Mouse (Mus musculus) natural killer cell, adult 2 months (primary cell): ENCODE measurements around the gene Fbxl14.

Source experiments
- DNase-seq, 2 experiments: peaks; one replicate each; pipeline ENCODE4 v3.0.0; 2022; ENCODE audit warnings: low spot score in 2 of 2

Gene Fbxl14

DNA sequence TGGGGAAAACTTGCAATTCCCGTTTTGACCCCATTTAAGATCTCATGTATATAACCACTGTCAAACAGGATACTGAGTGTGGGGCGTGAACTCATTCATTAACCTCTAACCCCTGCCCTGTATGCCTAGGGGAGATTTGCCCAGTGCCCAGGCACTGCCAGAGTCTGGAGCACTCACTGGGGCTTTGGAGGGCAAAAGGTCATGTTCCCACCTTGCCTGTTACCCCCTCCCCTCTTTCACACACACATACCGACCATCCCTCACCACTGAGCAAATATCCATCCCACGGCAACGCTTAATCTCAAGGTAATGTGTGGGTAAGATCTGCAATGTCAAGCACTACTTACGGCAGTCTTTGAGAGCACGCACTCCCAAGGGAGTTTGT, 13.2 kb downstream of the Fbxl14 start:
- no peak for DNase-seq

- no peak for DNase-seq
Observed at GRCm38 (mm10) chr6:119499271-119499670, 19.8 kb downstream of the Fbxl14 start.

GRCm38 (mm10) chr6:119500086-119500485, 20.6 kb downstream of the Fbxl14 start:
- DNase-seq, result no peak

DNA sequence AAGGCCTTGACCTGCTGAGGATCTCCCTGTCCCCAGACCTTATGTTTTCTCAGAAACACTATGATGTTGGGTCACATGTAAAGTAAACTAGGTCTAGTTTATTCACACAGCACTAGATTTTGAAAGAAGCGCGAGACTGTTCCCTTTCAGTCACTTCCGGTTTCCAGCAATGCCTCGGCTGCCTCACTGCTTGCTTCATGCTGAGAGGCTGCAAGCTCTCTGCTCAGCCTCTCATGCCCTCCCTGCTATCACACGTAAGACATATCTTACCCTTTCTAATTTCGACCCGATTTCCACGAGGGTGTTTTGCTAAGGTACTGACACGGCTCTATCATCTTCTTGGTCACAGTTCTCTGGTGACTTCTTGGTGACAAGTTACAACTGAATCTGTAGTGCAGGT, 22.6 kb downstream of the Fbxl14 start:
- DNase-seq, result peak; percentile 34 to 41

DNA sequence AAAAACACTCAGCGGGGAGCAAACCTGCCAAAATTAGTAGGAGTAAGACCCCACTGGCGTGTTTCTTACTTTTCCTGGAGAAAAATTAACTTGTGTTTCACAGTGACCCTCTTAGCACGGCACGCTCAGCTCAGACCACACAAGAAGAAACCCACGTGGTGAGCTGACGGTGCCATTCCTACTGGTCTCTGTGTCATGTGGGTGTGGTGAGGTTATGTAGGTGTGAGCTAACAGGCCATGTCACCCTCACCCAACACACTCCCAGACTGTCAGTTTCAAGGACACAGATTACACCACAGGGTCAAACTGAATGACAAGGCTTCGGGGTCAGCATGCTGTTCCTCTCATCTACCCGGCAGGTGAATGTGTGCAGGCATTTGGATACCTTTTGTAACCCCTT, 25.3 kb downstream of the Fbxl14 start:
- no peak for DNase-seq

DNA sequence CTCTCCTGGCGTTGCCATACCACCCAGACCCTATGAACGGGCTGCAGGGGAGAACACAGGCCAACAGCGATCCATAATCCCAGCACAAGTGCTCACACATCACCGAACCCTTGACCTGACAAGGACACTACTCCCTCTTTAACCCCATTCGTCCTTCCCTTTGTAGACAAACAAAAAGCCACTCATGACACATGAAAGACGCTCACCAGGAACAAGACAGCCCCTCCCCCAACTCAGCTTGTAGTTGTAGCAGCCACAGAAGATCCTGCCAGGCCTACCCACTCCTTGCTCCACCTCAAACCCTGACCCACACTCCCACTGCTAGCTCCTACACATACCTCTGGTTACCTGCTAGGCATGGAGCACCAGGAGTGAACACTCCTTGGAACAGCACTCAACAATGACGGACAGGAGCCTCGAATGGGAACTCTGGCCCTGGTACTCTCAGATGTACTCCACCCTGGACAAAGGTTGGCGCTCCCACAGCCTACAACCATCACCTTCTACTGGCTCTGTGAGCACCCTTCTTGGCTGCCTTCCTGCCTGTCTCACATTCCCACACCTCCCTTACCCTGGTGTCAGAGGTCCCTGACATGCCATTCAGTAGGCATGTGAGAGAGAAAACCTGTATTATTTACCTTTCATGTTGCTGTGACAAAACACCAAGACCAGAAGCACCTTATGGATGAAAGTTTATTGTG, 26.2 kb downstream of the Fbxl14 start:
- DNase-seq, result no peak

GRCm38 (mm10) chr6:119508221-119508620, 28.8 kb downstream of the Fbxl14 start:
- no peak for DNase-seq

DNA sequence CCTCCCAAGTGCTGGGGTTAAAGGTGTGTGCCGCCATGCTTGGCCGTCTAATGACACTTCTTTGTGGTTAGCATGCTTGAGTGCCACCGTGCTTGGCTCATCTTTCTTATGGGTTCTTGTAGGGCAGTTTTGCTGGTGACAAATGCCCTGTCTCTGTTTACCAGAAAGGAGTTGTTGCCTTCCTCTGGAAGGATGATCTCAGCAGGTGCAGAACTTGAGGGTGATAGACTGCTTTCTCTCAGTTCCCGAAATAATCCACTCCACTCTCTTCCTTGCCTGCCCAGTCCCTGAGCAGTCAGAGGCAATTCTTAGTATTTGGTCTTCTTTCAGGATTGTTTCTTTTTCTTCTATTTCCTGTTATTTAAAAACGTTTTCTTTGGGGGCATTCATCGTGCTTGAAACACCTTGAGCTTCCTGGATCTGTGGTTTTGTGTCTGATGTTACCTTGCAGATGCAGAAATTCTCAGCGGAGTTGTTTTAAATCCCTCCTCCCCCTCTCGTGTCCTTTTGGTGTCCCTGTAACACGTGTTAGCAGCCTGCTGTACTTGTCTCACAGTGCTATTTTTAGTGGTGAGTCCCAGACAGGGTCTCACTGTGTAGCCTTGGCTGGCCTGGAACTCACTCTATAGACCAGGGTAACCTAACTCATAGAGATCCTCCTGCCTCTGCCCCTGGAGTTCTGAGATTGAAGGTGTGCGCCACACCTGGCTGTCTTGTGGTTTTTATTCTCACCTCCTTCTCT, 29.3 kb downstream of the Fbxl14 start:
- peak in 1 of 2 experiments; percentile 43 for DNase-seq

DNA sequence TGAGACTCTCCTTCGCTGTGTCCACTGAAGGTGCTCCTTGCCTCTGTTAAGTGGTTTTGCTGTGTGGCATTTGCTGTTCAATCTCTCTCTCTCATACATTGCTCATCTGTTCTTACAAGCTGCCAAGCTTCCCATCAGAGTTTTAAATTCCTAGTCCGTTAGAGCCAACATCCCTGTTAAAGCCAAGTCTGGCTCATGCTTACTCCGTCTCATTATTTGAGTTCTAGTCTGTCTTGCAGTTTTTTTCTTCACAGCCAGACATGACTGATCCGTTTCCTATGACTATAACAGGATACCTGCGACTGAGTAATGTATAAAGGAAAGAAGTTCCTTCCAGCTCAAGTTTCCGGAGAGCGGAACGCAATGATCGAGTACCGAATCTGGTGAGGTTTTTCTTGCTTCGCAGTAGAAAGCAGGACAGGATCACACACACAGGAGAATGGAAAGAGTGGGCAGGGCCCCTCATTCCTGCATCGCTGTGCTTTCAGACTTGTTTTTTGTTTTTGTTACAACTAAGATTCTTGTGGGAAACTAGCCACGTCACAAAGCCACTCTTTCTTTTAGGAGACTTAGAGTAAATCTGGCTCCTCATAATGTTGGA, 30.1 kb downstream of the Fbxl14 start:
- no peak for DNase-seq

- no peak for DNase-seq
Observed at GRCm38 (mm10) chr6:119512701-119513100, 33.2 kb downstream of the Fbxl14 start.

GRCm38 (mm10) chr6:119513452-119513851, 34.0 kb downstream of the Fbxl14 start:
- no peak for DNase-seq

GRCm38 (mm10) chr6:119514085-119514484, 34.6 kb downstream of the Fbxl14 start:
- no peak for DNase-seq

DNA sequence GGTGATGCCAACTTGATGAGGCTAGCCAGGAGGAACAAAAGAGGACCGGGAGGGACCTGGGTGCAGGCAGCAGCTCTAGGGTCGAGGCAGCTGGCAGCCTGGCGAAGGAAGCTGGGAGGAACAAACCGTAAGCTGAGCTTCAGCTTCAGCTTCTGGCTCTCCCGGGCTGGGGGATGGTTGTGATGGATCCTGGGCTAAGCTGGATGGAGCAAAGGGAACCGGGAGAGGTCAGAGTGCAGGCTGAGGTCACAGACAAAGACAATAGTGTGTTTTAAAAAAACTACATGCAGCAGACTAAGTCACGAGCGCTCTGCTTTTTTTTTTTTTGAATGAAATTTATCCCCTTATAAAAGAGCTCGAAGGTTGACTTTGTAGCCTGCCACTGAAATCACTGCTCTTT, 41.3 kb downstream of the Fbxl14 start:
- no peak for DNase-seq

GRCm38 (mm10) chr6:119521482-119521900, 42.0 kb downstream of the Fbxl14 start:
- DNase-seq, result no peak

- peak; percentile 46 to 63 for DNase-seq
Observed at GRCm38 (mm10) chr6:119521931-119522391, 42.5 kb downstream of the Fbxl14 start.

DNA sequence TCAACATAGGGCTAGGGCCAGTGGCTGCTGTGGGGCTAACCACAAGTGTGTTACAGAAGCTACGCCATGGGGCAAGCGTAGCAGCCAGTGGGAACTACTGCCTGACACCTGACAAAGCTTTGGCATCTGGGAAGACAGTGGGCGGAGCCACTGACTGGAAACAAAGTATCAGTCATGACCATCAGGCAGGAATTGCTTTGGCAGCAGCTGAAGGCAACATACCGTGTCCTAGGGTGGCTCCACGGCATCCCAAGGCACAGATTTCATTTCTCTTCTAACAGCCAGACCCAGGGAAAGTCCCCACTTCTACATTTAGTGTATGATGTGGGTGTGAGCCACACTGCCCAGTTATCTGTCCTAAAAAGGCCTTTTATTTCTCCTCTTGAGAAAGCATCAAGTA, 47.0 kb downstream of the Fbxl14 start:
- no peak for DNase-seq

GRCm38 (mm10) chr6:119529659-119530058, 50.2 kb downstream of the Fbxl14 start:
- no peak for DNase-seq
